Mouse (Mus musculus) ES-Bruce4 (cell line): ENCODE measurements around the gene Slc7a14. TPM values are rescaled to one million over a fixed set of nuclear protein-coding genes. Genes with fewer than 3 reads are reported as not detected.
"Not testable (repeated sequence)": the region's sequence is repeated elsewhere in the genome, so short reads cannot be mapped to it uniquely, and the experiment has no call there.

Experiments used
- H3K27ac ChIP-seq: 2 replicates; pipeline ENCODE4 v1.5.1; 2012; ENCODE audit warnings: low read length, inconsistent platforms; ENCODE audit not compliant: insufficient read depth
- H3K27me3 ChIP-seq: 2 replicates; pipeline ENCODE4 v1.6.1; 2012; ENCODE audit warnings: mild to moderate bottlenecking, low read length, inconsistent platforms; ENCODE audit not compliant: control insufficient read depth, poor library complexity, insufficient read depth, severe bottlenecking
- H3K36me3 ChIP-seq: 2 replicates; pipeline ENCODE4 v1.6.1; 2012; ENCODE audit warnings: inconsistent platforms, mild to moderate bottlenecking, low read length, moderate library complexity; ENCODE audit not compliant: control insufficient read depth, poor library complexity, insufficient read depth, severe bottlenecking
- H3K4me1 ChIP-seq: one replicate; pipeline ENCODE4 v1.8.1; 2011; ENCODE audit warnings: low read length; ENCODE audit not compliant: control insufficient read depth, insufficient read depth
- H3K4me3 ChIP-seq: 2 replicates; pipeline ENCODE4 v1.5.1; 2011; ENCODE audit warnings: low read depth, mild to moderate bottlenecking, low read length
- H3K9ac ChIP-seq: 2 replicates; pipeline ENCODE4 v1.6.1; 2012; ENCODE audit warnings: low read depth, mild to moderate bottlenecking, inconsistent platforms; ENCODE audit not compliant: poor library complexity, severe bottlenecking
- H3K9me3 ChIP-seq: replicated peaks from 2 replicates; pipeline ENCODE4 v1.6.1; 2012; ENCODE audit warnings: mild to moderate bottlenecking, low read length, inconsistent platforms; ENCODE audit not compliant: control insufficient read depth, poor library complexity, insufficient read depth, severe bottlenecking
- CTCF ChIP-seq: IDR thresholded peaks from one replicate; pipeline ENCODE4 v1.8.1; 2011; ENCODE audit warnings: low read depth, low read length
- EP300 ChIP-seq: IDR thresholded peaks from 2 replicates; pipeline ENCODE4 v1.6.1; 2011; ENCODE audit warnings: low read depth, low read length; ENCODE audit not compliant: insufficient read depth
- POLR2A ChIP-seq: IDR thresholded peaks from one replicate; pipeline ENCODE4 v1.8.1; 2011; ENCODE audit warnings: low read length; ENCODE audit not compliant: insufficient read depth
- polyA plus RNA-seq: library from polyadenylated mRNA; stranded (reverse); fragments of >200 nt; gene quantifications from 2 replicates; pipeline ENCODE4 v1.2.4, GENCODE M21; 2011; ENCODE audit warnings: low read depth; ENCODE audit not compliant: missing spikeins, insufficient read depth, insufficient read length

Slc7a14 gene
- polyA plus RNA-seq, 1 experiment = 0.10 TPM

- Histone ChIP-seq H3K27ac (no peak overlapping the region), H3K4me1 (no peaks in the 10 kb centered on the region), H3K4me3 (no peak overlapping the region), H3K27me3 (no peaks in the 10 kb centered on the region), H3K36me3 (no peaks in the 10 kb centered on the region), H3K9ac (no peak overlapping the region), H3K9me3 (no peaks in the 10 kb centered on the region)
- TF ChIP-seq POLR2A (no peak), EP300 (no peak), CTCF (no peak)
Measured at GRCm38 (mm10) chr3:31287421-31287948, 22.7 kb downstream of the Slc7a14 start.

DNA sequence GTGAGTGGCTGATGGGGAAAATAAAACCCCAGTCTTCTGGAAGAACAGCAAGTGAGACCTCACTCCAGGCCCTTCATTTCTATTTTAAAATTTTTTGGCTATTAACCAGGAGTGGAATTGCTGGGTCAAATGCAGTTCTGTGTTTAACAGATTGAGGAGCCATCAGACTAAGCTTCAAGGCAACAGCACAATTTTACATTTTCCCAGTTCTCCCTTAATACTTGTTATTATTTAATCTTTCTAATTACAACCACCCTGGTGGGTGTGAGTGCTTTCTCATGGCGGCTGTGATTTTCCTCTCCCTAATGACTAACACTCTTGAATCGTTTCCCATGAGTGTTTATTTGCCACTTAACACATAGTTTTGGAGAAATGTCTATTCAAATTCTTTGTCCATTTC, 29.1 kb downstream of the Slc7a14 start:
- H3K9me3 ChIP-seq = no peaks in the 10 kb centered on the region
- no peaks in the 10 kb centered on the region for H3K36me3 ChIP-seq
- H3K9ac ChIP-seq = no peak overlapping the region
- H3K27ac ChIP-seq = no peak overlapping the region
- no peaks in the 10 kb centered on the region for H3K27me3 ChIP-seq
- H3K4me3 ChIP-seq = no peak overlapping the region
- TF ChIP-seq EP300 (no peak), CTCF (no peak), POLR2A (no peak)
- no peaks in the 10 kb centered on the region for H3K4me1 ChIP-seq

DNA sequence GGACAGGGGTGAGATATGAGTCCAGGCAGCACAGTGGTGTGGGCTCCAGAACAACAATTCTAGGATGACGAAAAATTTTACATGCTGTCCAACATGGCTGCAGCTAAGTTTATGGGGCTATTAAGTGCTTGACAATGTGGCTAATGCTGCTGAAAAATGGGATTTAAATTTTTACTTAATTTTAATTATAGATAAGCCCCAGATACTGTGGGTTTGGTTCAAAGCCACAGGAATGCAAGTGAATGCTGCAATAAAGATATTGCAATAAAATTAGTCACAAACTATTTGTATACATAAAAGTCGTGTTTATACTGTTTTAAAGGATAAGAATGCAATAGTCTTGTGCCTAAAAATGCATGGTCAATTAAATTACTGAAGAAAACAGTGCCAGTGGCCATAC, 35.3 kb downstream of the Slc7a14 start:
- H3K36me3 ChIP-seq = no peaks in the 10 kb centered on the region

GRCm38 (mm10) chr3:31273247-31273646, 36.9 kb downstream of the Slc7a14 start:
- H3K9ac ChIP-seq, H3K4me1 ChIP-seq, H3K27me3 ChIP-seq, H3K27ac ChIP-seq, H3K9me3 ChIP-seq, H3K4me3 ChIP-seq, H3K36me3 ChIP-seq: not testable (repeated sequence)

More for the DNA sequence above, 35.3 kb downstream of the Slc7a14 start:
- Histone ChIP-seq H3K27ac (no peak overlapping the region), H3K9me3 (no peaks in the 10 kb centered on the region), H3K9ac (no peak overlapping the region), H3K4me3 (no peak overlapping the region), H3K4me1 (no peaks in the 10 kb centered on the region), H3K27me3 (no peaks in the 10 kb centered on the region)
- TF ChIP-seq POLR2A (no peak), CTCF (no peak), EP300 (no peak)

DNA sequence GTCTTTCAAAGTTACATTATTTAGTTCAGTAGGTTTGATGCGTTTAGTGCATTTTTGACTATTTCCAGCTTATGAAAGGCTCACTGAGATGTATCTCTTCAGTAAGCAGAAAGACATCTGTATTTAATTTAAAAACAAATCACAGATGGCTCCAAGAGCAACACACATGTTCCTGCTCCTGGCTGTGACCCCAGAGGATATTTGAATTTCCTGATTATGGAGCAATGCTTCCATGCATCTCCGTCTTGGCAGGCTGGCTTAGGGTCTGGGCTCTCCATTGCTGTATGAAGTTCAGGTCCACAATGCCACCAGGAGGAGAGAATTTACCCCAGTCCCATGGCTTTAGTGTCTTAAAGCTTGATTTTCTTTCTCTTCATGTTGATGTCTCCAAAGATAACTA, 37.5 kb downstream of the Slc7a14 start:
- no peaks in the 10 kb centered on the region for H3K36me3 ChIP-seq
- no peak overlapping the region for H3K4me3 ChIP-seq
- H3K9ac ChIP-seq = no peak overlapping the region
- H3K27ac ChIP-seq = no peak overlapping the region
- H3K4me1 ChIP-seq = no peaks in the 10 kb centered on the region
- no peaks in the 10 kb centered on the region for H3K9me3 ChIP-seq
- H3K27me3 ChIP-seq = no peaks in the 10 kb centered on the region
- TF ChIP-seq EP300 = no peak
- TF ChIP-seq CTCF = no peak
- TF ChIP-seq POLR2A = no peak

GRCm38 (mm10) chr3:31269551-31270317, 40.4 kb downstream of the Slc7a14 start:
- no peak for TF ChIP-seq POLR2A
- no peak for TF ChIP-seq CTCF
- TF ChIP-seq EP300 = no peak
- Histone ChIP-seq H3K9ac (no peak overlapping the region), H3K27ac (no peak overlapping the region), H3K9me3 (no peaks in the 10 kb centered on the region), H3K36me3 (no peaks in the 10 kb centered on the region), H3K27me3 (no peaks in the 10 kb centered on the region), H3K4me3 (no peak overlapping the region), H3K4me1 (no peaks in the 10 kb centered on the region)
